Mouse (Mus musculus) ZHBTc4 (cell line): ENCODE results near the gene Atmin.

Experiments used
- DNase-seq: peaks from one replicate; pipeline ENCODE4 v3.0.0-alpha.2; 2011; ENCODE audit warnings: low read depth, low spot score

The Atmin gene

DNA sequence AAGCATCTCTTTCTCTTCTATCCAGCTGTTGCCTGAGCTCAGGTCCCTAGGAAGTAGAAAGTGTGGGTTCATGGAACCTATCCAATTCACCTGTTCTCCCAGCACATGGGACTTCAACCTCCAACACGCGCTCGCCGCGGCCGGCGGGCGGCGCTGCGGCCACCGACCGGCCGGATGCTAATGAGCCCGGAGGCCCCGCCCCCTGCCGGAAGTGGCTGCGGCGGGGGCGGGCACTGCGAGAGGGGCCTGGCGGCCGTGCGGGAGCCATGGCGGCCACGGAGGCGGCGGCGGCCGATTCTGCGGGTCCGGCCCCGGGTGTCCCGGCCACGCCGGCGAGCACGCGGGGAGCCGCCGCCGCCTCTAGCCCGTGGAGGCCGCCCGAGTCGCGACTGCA is at the start of gene Atmin:
TSS of gene Atmin (plus strand) at position 233 of the 394 bp plus-strand sequence.
- DNase-seq, result peak; percentile 94

GRCm38 (mm10) chr8:116893938-116894337 is 49.3 kb upstream of the Atmin start:
- DNase-seq, result no peak

GRCm38 (mm10) chr8:116895521-116895920 is 47.7 kb upstream of the Atmin start:
- no peak for DNase-seq

- DNase-seq, result no peak
These were observed 38.5 kb upstream of the Atmin start for GRCm38 (mm10) chr8:116904736-116905135.

- DNase-seq, result no peak
These were observed 37.9 kb upstream of the Atmin start for GRCm38 (mm10) chr8:116905252-116905651.

DNA sequence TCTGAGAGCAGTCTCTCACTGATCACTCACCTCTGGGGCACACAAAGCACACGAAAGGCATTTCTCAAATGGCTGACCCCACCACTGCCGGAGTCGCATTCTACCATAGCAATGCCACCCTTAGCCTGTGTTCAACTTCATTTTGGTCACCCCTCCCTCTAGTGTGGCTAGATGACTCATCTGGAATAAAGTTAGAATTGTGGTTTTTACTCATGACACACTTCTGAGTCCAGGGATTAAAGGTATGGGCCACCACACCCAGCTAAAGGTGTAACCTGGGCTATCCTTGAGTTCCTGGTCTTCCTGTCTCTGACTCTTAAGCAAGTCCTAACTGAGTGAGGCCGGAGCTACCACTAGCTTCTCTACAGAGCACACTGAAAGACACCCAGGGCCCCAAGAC is 37.4 kb upstream of the Atmin start:
- no peak for DNase-seq

DNA sequence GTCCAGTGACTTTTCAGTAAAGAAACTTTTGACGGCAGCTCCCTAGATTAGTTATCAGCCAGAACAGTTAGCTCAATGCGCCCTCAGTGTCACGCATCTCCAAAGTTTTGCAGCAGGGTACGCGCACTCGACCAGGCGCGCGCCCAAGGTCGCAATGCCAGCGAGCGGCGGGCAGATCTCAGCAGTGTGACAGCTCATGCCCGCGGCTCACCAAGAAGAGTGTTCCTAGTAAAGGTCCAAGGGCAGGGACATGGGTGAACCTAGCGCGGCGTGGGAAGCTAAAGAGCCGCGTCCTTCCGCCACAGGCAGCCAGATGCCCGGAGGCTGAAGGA is 22.2 kb upstream of the Atmin start:
- DNase-seq, result no peak

GRCm38 (mm10) chr8:116921337-116922059 is 21.7 kb upstream of the Atmin start, which contains the start of the genes Cmc2 and Cenpn:
Gene Cmc2 (minus strand): TSS chr8:116921455.
Gene Cenpn (plus strand): TSS chr8:116921730.
- peak; percentile 98 for DNase-seq

GRCm38 (mm10) chr8:116922060-116922757 is 21.0 kb upstream of the Atmin start:
- DNase-seq, result no peak

DNA sequence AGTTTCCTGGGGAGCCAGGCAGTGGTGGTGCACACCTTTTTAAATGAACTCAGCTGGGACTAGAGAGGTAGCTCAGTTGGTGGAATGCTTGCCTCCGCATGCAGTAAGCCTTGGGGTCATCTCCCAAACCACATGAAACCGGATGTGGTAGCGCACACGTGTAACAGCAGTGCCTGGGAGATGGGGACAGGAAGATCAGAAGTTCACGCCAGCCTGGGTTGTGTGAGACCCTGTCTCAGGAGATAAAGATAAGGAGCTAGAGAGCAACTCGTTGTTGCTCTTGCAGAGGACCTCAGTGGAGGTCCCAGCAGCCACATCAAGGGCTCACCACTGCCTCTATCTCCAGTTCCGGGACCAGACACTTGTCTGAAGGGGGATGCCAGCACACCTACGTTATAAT is 19.7 kb upstream of the Atmin start:
- DNase-seq, result no peak

GRCm38 (mm10) chr8:116927880-116928279 is 15.3 kb upstream of the Atmin start:
- DNase-seq, result peak; percentile 81

DNA sequence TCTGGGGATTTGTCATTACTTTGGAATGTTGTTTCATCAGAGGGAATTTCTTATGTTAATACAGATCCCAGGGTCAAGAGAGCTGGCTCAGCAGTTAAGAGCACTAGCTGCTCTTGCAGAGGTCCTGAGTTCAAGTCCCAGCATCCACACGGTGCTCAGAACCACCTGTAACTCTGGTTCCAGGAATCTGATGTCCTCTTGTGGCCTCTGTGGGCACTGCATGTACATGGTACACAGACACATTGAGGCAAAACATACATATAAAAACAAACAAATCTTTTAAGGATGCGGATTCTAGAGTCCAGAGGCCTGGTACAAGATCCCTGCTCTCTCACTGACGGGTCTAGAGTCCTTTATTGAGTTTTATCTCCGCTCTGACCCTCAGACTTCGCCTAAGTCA is 14.6 kb upstream of the Atmin start:
- no peak for DNase-seq

- peak; percentile 86 for DNase-seq
These were observed 8.2 kb upstream of the Atmin start for GRCm38 (mm10) chr8:116934976-116935375.

- DNase-seq, result no peak
These were observed 7.7 kb upstream of the Atmin start for GRCm38 (mm10) chr8:116935506-116935905.

GRCm38 (mm10) chr8:116942284-116943058 is 722 bp upstream of the Atmin start:
- peak; percentile 21 for DNase-seq

DNA sequence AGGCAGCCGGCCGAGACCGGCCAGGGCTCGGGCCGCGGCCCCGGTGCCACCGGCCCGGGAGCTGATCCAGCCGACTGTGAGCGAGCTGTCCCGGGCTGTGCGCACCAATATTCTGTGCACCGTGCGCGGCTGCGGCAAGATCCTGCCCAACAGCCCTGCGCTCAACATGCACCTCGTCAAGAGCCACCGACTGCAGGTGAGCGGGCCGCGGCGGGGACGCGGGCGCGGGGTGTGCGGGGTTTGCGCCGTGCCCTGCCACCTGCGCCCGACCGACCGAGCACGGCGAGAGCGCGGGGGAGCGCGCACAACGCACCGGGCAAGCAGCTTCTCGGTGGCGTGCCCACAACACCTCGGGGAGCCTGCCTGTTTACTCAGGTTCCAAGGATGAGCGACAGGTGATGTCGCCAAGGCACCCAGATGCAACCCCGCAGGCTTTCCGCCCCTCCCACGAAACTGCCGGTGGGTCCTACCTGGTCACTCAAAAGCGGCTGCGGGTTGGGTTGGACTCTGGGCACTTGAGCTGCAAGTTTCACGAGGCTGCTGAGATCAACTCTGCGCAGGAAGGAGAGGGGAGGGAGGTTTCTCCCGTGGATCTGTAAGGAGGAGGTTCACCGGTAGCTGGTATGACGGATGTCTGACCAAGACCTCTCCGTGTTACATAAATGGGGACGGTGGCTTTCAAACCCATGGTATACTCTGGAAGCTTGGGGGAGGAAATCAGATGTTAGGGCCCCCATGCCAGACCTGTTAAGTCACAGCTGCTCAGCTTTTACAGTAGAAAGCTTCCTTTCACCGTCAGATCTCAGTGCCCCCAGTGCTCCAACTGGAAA is 577 bp downstream of the Atmin start:
- DNase-seq, result peak; percentile 51

GRCm38 (mm10) chr8:116944385-116944696 is 1.1 kb downstream of the Atmin start:
- no peak for DNase-seq

DNA sequence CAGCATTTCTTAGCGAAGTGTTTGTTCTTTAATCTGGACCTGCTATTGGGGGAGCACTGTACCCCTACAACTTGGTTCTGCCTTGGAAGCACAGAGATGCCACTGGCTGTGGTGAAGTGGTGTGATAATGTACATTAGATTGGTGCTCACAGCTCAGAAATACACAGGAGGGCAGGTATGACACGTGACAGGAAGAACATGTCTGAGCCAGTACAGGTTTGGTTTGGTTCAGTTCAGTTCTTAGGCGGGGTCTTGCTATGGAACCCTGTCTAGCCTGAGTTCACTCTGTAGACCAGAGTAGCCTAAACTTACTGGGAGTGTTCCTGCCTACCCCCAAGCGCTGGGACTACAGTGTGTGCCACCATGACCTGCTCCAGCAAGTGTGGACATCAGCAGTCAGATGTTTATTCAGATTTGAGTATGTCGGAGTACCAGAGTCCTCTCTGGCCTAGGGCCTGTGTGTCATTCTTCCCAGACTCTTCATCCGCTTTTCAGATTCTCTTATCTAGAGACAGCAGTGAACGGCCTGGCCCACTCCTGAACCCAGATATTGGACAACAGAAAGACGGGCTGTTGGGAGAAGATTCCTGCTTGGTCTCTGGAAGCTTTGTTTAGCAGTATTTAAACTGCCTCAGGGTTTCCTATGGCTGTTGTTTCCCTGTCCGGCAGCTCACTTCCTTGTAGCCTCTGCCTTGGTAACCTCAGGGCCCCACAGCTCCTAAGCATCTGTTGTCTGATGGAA is 2.1 kb downstream of the Atmin start:
- peak; percentile 61 for DNase-seq

DNA sequence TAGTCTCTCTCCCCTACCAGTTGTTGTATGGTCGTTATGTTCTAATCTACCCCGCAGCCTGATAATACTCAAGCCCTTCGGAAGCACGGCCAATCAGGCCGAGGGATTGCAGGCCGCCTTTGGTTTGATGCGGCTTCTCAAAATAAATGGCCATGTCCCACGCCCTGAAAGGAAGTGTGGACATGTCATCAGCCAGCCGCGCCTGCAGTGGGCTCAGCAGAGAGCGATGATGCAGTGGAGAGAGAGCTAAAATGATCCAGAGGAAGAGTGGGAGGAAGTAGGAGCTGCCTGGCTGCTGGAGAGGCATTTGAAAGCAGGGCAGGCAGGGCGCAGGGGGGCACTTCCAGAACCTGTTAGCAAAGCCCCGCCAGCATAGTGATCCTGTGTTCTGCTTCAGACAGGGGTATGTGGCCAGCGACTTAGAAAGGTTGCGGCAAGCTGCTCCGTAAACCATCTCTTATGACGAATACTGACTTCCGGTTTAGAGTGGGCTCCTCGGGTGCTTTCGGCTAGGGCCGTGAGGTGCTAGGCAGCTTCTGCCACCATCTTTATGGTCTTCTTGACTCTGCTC is 3.2 kb downstream of the Atmin start:
- no peak for DNase-seq

DNA sequence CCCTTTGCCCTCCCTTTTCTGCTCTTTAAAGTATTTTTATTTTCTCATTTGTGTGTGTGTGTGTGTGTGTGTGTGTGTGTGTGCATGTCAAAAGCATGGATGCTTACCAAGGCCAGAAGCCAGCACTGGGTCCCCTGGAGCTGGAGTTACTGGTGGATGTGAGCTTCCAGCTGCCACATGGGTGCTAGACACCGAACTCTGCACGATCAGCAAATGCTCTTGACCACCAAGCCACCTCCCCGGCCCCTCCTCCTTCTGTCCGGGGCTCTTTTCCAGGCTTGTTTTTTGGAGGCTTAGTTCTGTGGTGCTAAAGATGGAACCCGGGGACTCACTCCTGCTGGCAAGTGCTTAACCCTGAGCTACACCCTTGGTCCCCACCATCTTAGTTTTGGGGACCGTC is 3.7 kb downstream of the Atmin start:
- peak; percentile 46 for DNase-seq

DNA sequence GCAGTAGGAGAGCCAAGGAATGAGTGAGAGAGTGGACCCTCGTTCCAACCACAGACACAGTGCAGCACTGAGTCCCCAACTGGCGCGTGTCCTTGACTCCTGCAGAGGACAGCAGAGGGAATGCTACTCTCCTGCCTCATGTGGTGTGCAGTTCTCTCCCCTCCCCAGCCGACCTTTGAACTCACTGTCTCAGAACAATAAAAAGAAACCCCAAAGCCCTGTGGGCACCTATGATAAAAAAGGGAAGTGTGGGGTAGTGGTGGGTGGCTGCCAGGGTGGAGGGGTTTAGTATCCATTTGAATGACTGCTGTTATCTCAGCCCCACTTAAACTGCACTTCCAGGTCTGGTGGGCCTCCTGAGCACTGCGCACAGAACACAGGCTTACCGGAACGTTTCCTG is 4.4 kb downstream of the Atmin start:
- peak; percentile 43 for DNase-seq
